Mouse (Mus musculus) T-helper 1 cell (primary cell): ENCODE results near the gene Hdgf.

Experiments
- in situ Hi-C: fragments of 300-600 bp; cut with MboI, MseI; formaldehyde crosslinking; loops from one replicate; pipeline ENCODE4 v1.15.1; 2025; ENCODE audit warnings: high pct_unique_total_duplicates

Hdgf gene

GRCm38 (mm10) chr3:87909874-87910273 lies 3.8 kb downstream of the Hdgf start:
- in situ Hi-C loops: no loop called here

GRCm38 (mm10) chr3:87910573-87911141 lies 4.5 kb downstream of the Hdgf start:
- in situ Hi-C loops: no loop called here

DNA sequence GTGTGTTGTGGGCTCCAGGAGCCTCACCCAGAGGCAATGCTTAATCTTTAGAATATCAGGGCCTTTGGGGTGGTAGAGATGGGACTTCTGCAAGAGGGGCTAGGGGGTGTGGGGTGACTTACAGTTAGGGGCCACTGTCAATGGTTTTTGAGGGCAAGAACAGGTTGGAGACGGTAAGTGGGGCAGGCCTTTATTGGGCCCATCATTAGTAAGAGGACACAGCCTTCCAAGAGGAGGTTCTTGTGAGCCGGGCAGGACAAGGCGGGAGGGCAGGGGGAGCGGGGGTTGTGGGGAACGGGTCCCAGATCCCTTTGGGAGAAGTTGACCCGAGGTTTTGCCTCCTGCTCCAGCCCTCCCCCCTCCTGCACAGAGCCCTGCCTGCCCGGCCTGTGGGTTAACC lies 7.4 kb downstream of the Hdgf start:
- in situ Hi-C loops: no loop called here

GRCm38 (mm10) chr3:87913891-87914290 lies 7.8 kb downstream of the Hdgf start:
- in situ Hi-C loops: no loop called here

GRCm38 (mm10) chr3:87916990-87917389 lies 10.9 kb downstream of the Hdgf start:
- in situ Hi-C loops: no loop called here

DNA sequence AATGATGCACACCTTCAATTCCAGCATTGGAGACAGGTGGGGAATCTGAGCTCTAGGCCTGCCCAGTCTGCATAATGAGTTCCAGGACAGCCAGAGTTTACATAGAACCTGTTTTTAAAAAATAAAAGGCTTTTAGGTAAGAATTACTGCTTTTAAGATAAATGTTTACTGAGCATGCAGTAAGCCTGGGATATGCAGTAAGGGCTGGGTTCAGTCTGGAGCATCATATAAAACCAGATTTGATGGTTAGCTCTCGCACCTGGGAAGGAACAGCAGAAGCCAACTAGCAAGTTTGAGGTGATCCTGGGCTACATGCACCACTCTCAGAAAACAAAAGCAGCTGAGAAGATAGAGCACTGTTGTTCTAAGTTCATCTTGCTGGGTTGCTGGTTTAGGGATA lies 12.4 kb downstream of the Hdgf start:
- in situ Hi-C loops: no loop called here

GRCm38 (mm10) chr3:87919336-87920108 lies 13.4 kb downstream of the Hdgf start, which contains the start of gene Mrpl24:
Gene Mrpl24, plus strand, starts transcription at chr3:87919506.
- in situ Hi-C loops: no loop called here

DNA sequence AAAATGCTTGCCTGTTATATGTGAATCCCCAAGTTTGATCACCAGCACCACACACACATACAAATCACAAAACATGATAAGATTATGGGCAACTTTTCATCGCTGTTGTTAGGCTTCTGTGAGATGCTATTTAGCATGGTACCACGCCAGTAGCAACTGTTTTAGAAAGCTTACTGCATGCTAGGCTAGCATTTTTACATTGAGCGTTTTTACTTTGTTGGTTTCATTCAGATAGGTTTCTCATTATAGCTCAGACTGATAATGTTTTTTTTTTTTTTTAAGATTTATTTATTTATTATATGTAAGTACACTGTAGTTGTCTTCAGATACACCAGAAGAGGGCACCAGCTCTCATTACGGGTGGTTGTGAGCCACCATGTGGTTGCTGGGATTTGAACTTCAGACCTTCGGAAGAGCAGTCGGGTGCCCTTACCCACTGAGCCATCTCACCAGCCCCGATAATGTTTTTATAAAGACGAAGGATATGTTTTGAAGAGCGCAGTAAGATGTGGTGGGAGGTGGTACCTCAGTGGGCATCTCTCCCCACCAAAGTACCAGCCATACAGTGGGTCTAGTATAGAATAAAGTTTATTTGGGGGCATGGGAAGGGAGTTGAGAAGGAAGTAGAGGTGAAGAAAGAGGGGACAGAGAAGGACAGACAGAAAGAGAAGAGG lies 14.3 kb downstream of the Hdgf start:
- in situ Hi-C loops: no loop called here

DNA sequence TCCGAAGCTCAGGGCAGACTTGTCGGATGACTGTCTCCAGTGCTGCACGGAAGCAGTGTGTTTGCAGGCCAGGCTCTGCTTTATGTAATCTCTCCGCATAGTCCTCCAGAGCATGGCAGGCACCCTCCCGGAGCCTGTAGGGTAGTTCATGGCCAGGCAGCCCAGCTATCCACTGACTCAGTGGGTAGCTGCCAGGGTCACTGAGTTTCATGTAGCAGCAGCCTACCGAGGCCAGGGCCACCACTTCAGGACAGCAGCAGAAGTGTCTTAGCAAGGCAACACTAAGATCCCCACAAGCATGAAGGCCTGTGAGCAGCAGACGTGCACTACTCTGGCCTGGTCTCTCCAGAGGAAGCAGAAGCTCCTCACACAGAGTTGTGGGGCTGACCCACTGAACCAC lies 18.9 kb downstream of the Hdgf start:
- in situ Hi-C loops: no loop called here

DNA sequence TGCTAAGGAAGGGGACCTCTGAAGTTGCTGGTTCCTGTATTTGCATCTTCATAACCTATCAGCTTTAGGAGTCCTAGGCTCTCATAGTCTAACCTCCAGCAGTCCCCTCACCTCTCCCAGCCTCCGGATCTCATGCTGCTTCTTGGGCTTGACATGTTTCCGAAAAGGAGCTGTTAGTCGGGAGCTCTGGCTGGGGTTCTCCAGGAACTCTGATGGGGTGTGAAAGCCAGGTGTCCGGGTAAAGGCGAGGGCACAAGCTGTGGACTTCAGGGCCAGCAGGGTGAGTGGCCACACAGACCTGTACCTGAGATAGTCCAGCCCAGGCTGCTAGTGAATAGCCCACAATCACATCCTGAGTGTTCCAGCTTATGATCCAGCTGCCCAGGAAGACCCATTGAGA lies 21.3 kb downstream of the Hdgf start:
- in situ Hi-C loops: no loop called here

DNA sequence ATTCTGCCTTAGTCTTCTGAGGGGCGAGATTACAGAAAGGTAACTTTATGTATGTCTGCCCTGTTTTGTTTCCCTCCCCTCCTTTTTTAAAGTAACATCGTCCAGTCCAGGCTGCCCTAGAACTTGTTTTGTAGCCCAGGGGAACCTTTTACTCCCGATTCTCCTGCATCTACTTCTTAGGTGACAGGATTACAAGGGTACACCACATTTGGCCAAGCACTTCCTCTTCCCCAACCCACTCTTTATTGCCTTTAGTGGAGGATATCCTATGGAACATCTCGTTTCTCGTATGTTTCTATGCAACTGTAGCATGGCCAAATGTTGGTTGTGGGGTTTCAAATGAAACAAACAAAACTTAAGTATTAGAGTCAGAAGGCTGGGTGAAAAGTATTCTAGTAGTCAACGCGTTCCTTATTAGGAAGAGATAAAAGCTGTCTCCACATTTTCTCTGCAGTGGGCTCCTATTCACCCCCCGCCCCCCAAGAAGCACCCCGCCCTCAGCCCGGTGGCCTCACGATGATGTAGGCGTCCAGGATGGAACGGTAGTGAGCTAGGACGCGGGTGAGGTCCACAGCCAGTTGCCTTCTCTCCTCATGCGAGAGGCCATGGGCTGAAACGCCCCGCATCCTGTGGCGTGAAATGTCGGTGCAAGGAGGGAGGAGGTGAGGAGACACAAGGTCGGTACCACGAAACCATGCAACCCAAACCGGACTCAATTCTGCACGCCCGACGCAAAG lies 23.4 kb downstream of the Hdgf start:
- in situ Hi-C loops: loop anchor here (10.0 kb wide), 2 partner anchors 55 to 1395 kb away; no protein-coding TSS in a partner anchor

DNA sequence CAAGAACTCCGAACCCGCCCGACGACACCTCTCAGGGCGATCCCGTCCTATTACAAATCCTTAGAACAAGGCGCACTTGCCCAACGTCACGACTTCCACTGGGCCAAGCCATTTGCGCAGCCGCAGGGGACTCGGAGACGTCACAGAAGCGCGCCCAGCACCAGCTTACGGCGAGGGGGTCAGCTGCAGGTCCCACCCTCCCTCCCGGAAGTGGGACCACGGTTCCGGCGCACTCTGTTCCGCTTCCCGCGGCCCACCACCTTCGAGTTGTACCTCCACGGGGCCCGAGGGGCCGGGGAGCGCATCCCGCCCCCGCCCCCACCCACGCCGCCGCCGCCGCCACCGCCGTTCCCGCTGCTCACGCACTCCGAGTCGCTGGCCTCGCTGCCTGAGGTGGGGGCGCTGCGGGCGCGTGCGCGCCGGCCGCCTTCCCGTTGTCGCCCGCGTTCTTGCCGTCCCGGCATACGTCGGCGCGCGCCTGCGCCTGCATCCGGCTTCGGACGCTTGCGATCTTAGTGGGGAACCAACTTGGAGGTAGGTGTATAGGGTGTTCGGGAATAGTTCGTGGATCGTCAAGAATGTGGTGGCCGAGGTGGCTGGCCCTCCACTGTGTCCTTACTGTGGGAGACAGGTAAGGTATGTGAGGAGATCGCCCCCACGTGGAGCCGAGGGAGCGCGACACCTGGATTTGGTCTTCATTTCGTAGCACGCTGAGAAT lies 24.1 kb downstream of the Hdgf start, which contains the start of the genes Isg20l2 and Rrnad1:
TSS of gene Isg20l2 (plus strand) at position 237 of the 718 bp plus-strand sequence.
TSS of gene Rrnad1 (minus strand) at position 640 of the 718 bp plus-strand sequence.
- in situ Hi-C loops: loop anchor here (10.0 kb wide), 2 partner anchors 55 to 1395 kb away; no protein-coding TSS in a partner anchor

DNA sequence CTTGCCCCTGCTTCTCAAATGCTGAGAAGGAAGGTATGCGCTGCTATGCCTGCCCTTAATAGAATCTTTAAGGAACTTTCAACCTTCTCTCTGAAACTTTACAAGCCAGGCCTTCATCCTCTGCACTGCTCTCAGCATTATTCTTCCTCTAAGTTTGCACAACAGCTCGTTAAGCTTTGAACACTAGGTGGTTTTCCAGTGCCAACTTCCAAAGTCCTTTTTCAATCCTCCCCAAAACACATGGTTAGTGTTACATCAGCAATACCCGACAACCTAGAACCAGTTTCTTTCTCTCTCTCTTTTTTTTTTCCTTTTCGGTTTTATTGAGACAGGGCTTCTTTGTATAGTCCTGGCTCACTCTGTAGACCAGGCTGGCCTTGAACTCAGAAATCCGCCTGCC lies 27.9 kb downstream of the Hdgf start:
- in situ Hi-C loops: loop anchor here (10.0 kb wide), 2 partner anchors 51 to 1399 kb away; no protein-coding TSS in a partner anchor

DNA sequence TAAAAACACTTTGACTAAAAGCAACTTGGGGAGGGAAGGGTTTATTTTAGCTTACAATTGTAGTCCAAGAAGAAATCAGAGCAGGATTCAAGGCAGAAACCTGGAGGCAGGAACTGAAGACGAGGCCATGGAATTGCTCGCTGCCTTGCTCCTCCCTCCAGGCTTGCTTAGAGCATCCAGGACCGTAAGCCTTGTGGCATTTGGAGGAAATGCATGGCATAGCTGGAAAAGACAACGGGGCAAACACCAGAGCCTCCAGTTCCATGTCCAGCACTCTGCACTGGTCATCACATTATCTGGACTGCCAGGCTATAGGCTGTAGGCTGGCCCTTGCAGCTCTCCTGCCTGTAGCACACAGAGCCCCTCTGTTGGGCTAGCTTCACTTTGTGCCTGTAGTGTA lies 28.4 kb downstream of the Hdgf start:
- in situ Hi-C loops: loop anchor here (10.0 kb wide), 2 partner anchors 50 to 1400 kb away; no protein-coding TSS in a partner anchor

DNA sequence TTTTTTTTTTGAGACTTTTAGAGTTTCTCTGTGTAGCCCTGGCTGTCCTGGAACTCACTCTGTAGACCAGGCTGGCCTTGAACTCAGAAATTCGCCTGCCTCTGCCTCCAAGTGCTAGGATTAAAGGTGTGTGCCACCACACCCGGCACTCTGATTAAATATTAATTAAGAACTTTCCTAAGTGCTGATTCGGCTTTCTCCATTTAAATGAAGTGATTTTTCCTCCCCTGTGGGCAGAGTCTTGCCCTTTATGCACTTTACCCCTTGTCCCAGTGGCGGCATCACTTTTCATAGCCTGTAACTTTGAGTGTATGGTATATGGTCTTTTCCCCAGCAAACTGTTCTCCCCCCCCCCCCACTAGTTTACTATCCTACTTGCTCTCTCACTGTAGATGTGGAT lies 29.1 kb downstream of the Hdgf start:
- in situ Hi-C loops: loop anchor here (10.0 kb wide), 2 partner anchors 50 to 1400 kb away; no protein-coding TSS in a partner anchor

DNA sequence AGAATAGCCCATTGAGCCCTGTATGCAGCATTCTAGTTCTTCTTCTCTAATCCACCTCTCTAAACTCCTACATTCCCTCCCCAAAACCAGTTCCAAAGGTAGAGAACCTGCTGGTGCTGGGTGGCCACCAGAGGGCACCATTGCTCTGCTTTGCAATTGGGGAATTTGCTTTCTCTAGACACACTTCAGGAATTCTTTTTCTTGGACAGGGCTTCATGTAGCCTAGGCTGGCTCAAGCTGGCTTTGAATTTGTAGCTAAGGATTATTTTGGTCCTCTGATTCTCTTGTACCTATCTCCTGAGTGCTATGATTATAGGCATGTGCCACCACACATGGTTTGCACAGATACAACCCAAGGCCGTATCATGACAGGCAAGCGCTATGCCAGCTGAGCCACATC lies 29.7 kb downstream of the Hdgf start:
- in situ Hi-C loops: loop anchor here (10.0 kb wide), 2 partner anchors 49 to 1401 kb away; no protein-coding TSS in a partner anchor

GRCm38 (mm10) chr3:87940611-87941010 lies 34.5 kb downstream of the Hdgf start:
- in situ Hi-C loops: no loop called here

GRCm38 (mm10) chr3:87942471-87942870 lies 36.4 kb downstream of the Hdgf start:
- in situ Hi-C loops: no loop called here

- in situ Hi-C loops: no loop called here
These were observed 37.5 kb downstream of the Hdgf start for GRCm38 (mm10) chr3:87943586-87943985.

DNA sequence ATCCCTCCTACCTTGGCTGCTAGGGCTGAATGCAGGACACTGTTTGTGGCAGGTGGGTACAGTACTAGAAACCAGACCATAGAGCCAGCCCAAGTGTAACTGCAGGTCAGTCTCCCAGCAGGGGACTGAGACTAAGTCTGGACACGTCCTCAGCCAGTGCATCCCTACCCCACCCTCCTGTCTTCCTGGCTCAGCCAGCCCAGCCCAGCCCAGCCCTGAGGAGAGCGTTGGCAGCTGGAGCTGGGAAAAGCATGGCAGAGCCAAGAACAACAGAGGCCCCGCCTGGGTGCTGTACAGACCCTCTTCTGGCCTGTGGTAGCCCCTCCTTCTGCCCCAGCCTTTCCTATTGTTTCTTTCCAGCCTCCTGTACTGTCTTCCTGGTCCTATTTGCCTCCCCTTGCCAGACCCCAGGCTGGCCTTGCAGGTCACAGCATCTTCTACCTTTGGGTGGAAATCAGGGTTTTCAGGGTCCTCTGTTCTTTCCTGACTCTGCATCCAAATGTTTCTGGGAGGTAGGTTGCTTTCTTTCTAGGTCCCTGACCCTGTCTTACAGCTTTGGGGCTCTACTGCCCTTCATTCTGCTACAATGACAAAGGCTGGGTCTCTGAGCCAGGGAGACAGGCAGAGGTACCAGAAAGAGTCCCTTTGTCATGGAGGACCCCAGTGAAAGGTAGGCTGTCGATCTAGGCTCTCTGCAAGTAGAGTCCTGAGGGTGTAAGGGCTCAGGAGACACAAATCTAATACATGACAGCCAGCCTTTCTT lies 38.9 kb downstream of the Hdgf start:
- in situ Hi-C loops: no loop called here
